Mouse (Mus musculus) naive thymus-derived CD4-positive, alpha-beta T cell, adult 2 months (primary cell): ENCODE results near the gene Gsg1l.

Source experiments
- DNase-seq: peaks from one replicate; pipeline ENCODE4 v3.0.0-alpha.2; 2011; ENCODE audit warnings: low read depth

Gsg1l gene

GRCm38 (mm10) chr7:126031598-126032364 is 50.4 kb downstream of the Gsg1l start:
- no peak for DNase-seq

DNA sequence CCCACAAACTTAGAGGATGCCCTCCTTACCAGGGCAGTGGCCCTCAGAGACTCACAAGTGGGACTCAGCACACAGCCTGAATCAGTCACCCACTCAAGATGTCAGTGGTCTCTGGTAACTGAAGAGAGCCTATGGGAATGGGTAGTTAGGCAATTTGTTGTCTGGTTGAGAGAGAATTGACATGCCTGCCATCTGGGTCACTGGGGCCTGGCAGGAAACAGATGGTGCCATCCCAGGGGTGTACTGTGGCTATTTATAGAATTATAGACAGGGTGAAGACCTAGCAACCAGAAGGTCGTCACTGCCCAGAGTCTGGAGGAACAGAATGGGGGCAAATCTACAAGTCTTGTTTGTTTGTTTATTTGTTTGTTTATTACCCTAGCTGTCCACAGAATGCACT is 54.8 kb downstream of the Gsg1l start:
- no peak for DNase-seq

DNA sequence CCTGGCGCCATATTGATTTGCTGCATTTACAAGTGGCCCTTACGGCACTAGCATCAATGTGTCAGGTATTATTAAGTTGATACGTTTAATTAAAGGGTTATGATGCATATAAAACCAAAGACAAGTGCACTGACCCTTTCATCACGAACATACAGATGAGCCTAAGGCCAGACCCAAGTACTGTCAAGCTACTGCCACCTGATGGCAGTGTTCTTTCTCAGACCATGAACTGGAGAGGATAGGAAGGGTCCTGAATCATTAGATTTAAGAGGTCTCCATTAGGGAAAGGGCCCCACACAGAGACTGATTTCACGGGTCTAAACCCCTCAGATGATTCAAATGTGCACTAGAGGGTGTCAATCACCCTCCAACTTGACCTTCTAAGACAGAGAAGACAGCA is 55.6 kb downstream of the Gsg1l start:
- no peak for DNase-seq

- no peak for DNase-seq
Observed at GRCm38 (mm10) chr7:126019966-126020365, 62.2 kb downstream of the Gsg1l start.

DNA sequence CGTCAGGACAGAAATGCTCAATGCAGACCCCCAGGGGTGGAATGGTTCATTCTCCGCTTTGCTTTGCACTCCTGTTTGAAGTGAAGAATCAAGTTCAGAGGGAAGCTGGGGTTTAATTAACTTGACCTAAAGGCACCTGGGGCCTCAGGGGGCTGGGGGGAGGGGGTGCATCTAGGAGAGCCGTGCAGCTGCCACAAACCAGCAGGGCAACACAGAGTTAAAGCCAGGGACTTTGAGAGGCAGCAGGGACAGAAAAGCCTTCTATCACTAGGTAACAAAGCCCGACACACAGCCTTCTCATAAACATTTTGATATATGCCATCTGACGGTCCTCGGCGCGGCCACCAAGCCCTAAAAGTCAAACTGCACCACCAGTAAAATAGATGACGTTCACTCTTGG is 62.9 kb downstream of the Gsg1l start:
- no peak for DNase-seq

GRCm38 (mm10) chr7:126017455-126017854 is 64.8 kb downstream of the Gsg1l start:
- no peak for DNase-seq

DNA sequence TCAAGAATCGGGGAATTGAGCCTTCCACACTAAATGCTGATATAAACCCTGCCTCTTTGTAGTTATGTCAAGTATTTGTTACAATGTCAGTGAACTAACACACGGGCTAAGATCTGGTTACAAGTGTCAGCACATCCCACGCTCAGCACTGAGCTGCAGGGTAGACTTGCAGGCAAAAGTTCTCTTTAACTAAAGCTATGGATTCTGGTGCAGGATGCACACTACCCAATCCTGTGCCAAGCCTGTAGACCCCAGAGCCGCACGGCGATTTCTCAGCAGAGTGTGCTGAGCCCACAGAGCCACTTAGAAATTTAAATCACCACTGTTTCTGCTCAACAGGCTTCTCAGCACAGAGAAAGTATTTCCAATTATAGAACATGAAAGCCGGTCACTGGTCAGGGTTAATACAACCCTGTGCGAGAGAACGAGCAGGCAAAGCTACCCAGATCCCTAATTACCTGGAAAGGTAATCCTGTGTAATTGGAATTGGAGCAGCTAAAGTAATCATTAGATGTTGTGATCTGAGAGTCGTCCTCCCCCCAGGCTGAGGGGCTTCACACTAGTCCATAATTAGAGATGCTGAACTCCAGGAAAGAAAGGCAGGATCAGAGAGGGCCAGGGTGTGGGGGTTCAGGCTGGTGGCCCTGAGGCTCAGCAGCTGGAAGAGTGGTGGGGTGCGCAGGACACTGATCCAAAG is 69.7 kb downstream of the Gsg1l start:
- no peak for DNase-seq

DNA sequence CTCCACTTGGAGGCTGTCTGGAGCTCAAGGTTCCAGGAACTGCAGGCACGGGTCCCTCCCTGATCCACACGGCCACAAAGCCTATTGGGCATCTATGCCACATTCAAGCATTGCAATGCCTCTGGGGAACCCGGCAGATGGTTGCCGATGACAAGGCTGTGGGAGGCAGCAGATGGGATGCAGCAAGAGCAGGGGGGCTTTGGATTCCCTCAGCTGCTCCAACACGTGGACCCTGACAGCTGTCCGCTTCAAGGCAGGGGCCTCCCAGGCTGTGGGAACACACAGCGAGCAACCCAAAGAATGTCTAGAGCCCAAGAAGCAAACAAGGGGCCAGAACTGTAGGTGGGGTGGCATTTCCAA is 73.4 kb downstream of the Gsg1l start:
- DNase-seq, result no peak

GRCm38 (mm10) chr7:126008139-126008788 is 73.9 kb downstream of the Gsg1l start:
- DNase-seq, result no peak

DNA sequence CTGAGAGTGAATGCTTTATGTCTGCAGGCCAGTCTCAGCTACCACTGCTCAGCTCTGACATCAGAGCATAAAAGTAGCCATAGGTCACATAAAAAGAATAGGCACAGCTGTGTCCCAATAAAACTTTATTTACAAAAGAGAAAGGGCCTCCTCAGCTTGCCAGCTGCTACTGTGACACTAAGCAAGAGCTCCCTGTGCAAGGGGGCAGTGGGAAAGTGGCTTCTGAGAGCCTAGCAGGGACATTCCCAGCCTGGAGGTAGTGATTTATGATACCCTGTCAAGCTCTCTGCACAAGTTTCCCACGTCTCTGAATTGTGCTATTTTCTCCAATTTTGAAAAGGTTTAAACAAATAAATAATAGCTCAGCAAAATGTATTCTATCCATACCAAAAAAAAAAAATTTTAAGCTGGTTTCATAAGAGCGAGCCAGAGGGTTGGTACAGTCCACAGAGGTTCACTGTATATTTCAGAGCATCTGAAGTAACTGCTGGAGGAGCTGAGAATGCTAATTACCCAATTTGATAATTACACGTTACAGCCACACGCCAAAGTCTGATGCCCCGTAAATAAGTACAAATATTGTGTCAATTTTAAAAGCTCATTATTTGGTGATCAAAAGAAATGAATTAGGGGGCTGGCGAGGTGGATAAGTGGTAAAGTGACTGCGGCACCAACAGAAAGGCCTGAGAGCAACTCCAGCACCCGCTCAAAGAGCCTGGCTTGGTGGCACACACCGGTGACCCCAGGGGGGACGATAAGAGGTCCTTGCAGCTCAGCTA is 74.9 kb downstream of the Gsg1l start:
- DNase-seq, result no peak

GRCm38 (mm10) chr7:126005274-126005673 is 76.9 kb downstream of the Gsg1l start:
- no peak for DNase-seq

- no peak for DNase-seq
Observed at GRCm38 (mm10) chr7:126001683-126002082, 80.5 kb downstream of the Gsg1l start.

GRCm38 (mm10) chr7:125999921-126000320 is 82.3 kb downstream of the Gsg1l start:
- DNase-seq, result no peak

DNA sequence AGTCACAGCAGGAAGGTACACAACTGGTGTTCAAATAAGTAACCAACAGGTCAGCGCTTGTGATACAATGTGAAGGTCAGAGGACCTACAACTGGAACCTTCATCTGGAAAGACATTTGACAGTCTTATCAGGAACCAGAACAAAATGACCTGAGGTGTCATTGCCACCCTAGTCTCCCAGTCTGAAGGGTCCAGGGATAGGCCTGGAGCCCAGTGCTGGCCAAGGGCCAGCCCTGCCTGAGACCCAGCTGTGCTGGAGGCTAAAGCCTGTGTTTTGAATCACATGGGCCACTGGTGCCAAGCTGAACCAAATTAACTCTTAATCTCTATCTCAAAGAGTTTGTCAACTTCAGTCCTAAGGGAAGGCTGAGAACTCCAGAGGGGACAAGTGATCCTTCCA is 86.1 kb downstream of the Gsg1l start:
- DNase-seq, result no peak

DNA sequence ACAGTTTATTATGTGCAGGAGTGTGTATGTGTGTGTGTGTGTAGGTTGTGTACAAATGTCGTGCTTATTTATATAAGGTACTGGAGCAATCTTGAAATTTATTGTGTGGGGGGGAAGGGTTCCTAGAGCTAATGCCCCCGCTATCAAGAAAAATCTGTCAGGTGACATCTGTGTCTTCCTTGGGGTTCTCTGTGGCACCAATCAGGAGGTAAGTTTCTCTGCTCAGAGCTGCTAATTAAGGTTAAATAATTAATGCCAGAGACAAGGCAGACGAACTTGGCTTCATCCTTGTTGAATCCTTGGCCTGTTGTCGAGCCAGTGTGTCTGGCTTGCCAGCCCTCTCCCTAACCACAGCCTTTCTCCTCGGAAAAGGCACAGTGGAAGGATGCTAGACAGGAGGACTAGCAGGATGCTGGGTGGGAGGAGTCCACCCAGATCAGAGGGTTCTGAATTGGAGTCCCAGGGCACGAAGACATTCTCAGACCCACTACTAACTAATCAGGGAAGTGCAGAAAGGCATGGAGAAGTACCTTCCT is 89.8 kb downstream of the Gsg1l start:
- DNase-seq, result no peak

GRCm38 (mm10) chr7:125991846-125992245 is 90.4 kb downstream of the Gsg1l start:
- no peak for DNase-seq

GRCm38 (mm10) chr7:125989969-125990368 is 92.2 kb downstream of the Gsg1l start:
- DNase-seq, result no peak

GRCm38 (mm10) chr7:125989489-125989888 is 92.7 kb downstream of the Gsg1l start:
- DNase-seq, result no peak

GRCm38 (mm10) chr7:125988326-125988725 is 93.9 kb downstream of the Gsg1l start:
- DNase-seq, result no peak

DNA sequence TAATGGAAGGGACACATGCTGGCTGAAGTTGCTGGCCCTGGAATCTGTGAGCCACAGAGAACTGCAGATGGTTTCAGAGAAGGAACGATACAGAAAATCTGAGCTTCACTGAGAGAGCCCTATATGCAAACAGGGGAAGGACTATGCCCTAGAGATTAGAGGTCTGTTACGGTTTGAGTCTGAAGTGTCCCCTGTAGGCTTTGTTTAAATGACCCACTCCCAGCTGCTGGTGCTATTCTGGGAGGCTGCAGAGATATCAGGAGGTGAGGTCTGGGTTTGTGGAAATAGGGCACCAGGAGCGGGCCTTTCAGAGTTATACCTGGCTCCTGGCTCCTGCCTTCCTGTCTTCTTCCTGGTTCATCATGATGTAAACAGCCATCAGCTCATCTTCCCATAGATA is 95.1 kb downstream of the Gsg1l start:
- no peak for DNase-seq

GRCm38 (mm10) chr7:125985565-125985964 is 96.6 kb downstream of the Gsg1l start:
- DNase-seq, result no peak
